Mouse (Mus musculus) heart, embryonic 12.5 days (tissue): ENCODE measurements around the gene Glyr1. TPM values are rescaled to one million over a fixed set of nuclear protein-coding genes. Genes with fewer than 3 reads are reported as not detected.
A peak's percentile ranks its signal among the peaks of the same experiment; 100 is the strongest.

Experiments used
- ATAC-seq: fragments of 200-750 bp; cut with Nextera tagmentation; 2 replicates; pipeline ENCODE4 v1.8.0; 2017; ENCODE audit warnings: moderate TSS enrichment, moderate library complexity; ENCODE audit not compliant: insufficient number of reproducible peaks, low FRiP score
- H3K27ac ChIP-seq: fragments of 300-500 bp; sonication (generic); 2 replicates; pipeline ENCODE4 v1.5.1; 2016; ENCODE audit warnings: mild to moderate bottlenecking, moderate library complexity; ENCODE audit not compliant: poor library complexity, severe bottlenecking
- H3K27me3 ChIP-seq: fragments of 300-500 bp; sonication (generic); replicated peaks from 2 replicates; pipeline ENCODE4 v1.6.1; 2016; ENCODE audit warnings: mild to moderate bottlenecking, moderate library complexity
- H3K36me3 ChIP-seq: fragments of 300-500 bp; sonication (generic); 2 replicates; pipeline ENCODE4 v1.6.1; 2016; ENCODE audit warnings: mild to moderate bottlenecking, moderate library complexity
- H3K4me1 ChIP-seq: fragments of 300-500 bp; sonication (generic); replicated peaks from 2 replicates; pipeline ENCODE4 v1.6.1; 2016; ENCODE audit warnings: mild to moderate bottlenecking
- H3K4me2 ChIP-seq: fragments of 300-500 bp; sonication (generic); 2 replicates; pipeline ENCODE4 v1.6.1; 2016; ENCODE audit warnings: mild to moderate bottlenecking, moderate library complexity
- H3K4me3 ChIP-seq: fragments of 300-500 bp; sonication (generic); 2 replicates; pipeline ENCODE4 v1.5.1; 2016; ENCODE audit warnings: mild to moderate bottlenecking
- H3K9ac ChIP-seq: fragments of 300-500 bp; sonication (generic); 2 replicates; pipeline ENCODE4 v1.6.1; 2016; ENCODE audit warnings: mild to moderate bottlenecking, moderate library complexity
- H3K9me3 ChIP-seq: fragments of 300-500 bp; sonication (generic); replicated peaks from 2 replicates; pipeline ENCODE4 v1.6.1; 2016; ENCODE audit warnings: mild to moderate bottlenecking, moderate library complexity
- WGBS: fragments of 180-500 bp; shearing (Covaris S2); methylation state at CpG from one replicate; pipeline ENCODE4 v1.1.7; 2016; 5-methylcytosine and 5-hydroxymethylcytosine counted together
- polyA plus RNA-seq: library from polyadenylated mRNA; unstranded; fragments of >200 nt; fragmentation: Nextera tagmentation; extraction: Ambion mirVana; gene quantifications from 2 replicates; pipeline ENCODE4 v1.2.1, GENCODE M21; 2016

The Glyr1 gene
- polyA plus RNA-seq, 1 experiment from 2014 or later = 111 TPM

GRCm38 (mm10) chr16:4978275-4979051 is 71.2 kb downstream of the Glyr1 start:
- peaks cover 18% of the 10 kb centered on the region for H3K4me1 ChIP-seq
- H3K4me3 ChIP-seq = no peak overlapping the region
- H3K27ac ChIP-seq = peak overlapping the region; percentile 75
- no peaks in the 10 kb centered on the region for H3K9me3 ChIP-seq
- H3K4me2 ChIP-seq = no peak overlapping the region; the same call in 1 of the 2 replicates
- no peaks in the 10 kb centered on the region for H3K36me3 ChIP-seq
- no peaks in the 10 kb centered on the region for H3K27me3 ChIP-seq
- WGBS = 31% methylated on average over 5 of the region's 5 CpGs
- H3K9ac ChIP-seq = no peak overlapping the region
- ATAC-seq = peak; percentile 70; the same call in 1 of the 2 replicates

DNA sequence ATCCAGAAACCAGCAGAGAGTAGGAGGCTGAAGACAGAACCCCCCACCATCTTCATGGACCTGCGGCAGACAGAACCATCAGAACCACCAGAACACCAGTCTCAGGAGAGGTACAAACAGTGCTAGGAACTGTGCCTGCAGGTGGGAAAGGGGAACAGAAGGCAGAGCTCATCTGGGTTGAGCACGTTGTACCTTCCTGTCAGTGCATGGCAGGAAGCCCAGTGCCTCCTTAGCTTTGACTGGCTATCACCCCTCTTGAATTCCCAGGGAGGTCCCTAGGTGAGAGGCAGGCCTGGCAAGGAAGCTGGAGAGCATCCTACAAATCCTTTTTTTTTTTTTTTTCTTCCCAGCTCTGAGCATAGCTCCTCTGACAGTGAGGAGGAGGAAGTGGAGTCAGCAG is 73.5 kb downstream of the Glyr1 start:
- no peak for ATAC-seq
- Histone ChIP-seq H3K4me2 (no peak overlapping the region), H3K4me1 (peaks cover 26% of the 10 kb centered on the region), H3K4me3 (no peak overlapping the region), H3K27me3 (no peaks in the 10 kb centered on the region), H3K36me3 (no peaks in the 10 kb centered on the region), H3K9ac (no peak overlapping the region), H3K27ac (no peak overlapping the region), H3K9me3 (no peaks in the 10 kb centered on the region)
- 57% methylated on average over 2 of the region's 2 CpGs for WGBS

GRCm38 (mm10) chr16:4974521-4974920 is 75.1 kb downstream of the Glyr1 start:
- no peak overlapping the region for H3K9ac ChIP-seq
- no peaks in the 10 kb centered on the region for H3K9me3 ChIP-seq
- no peak overlapping the region for H3K4me2 ChIP-seq
- peaks cover 23% of the 10 kb centered on the region for H3K4me1 ChIP-seq
- ATAC-seq = no peak
- no peaks in the 10 kb centered on the region for H3K36me3 ChIP-seq
- no peak overlapping the region for H3K4me3 ChIP-seq
- no peak overlapping the region for H3K27ac ChIP-seq
- no peaks in the 10 kb centered on the region for H3K27me3 ChIP-seq
- WGBS = 80% methylated on average over 5 of the region's 5 CpGs

DNA sequence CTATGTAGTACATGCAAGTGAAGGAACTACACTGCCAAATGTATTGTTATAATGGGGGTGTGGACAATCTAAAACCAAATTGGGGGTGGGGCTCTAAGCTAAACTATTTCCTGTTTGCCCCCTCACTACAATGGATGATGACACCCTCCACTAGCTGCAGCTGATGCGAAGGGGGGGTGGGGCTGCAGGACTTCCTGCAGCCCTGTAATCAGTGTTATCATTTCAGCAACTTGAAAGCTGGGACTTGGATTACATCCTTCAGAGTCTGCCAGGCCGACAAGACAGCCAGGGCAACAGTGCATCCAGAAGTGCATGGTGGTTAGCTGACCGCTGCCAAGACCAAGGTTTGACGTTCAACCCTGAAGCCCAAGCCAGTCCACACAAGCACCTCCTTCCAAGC is 78.0 kb downstream of the Glyr1 start:
- H3K4me1 ChIP-seq = peaks cover 7% of the 10 kb centered on the region; the same call in 1 of the 2 replicates
- no peak overlapping the region for H3K9ac ChIP-seq
- no peaks in the 10 kb centered on the region for H3K36me3 ChIP-seq
- H3K27ac ChIP-seq = no peak overlapping the region
- no peaks in the 10 kb centered on the region for H3K27me3 ChIP-seq
- H3K9me3 ChIP-seq = no peaks in the 10 kb centered on the region
- ATAC-seq = no peak
- 44% methylated on average over 4 of the region's 4 CpGs for WGBS
- no peak overlapping the region for H3K4me2 ChIP-seq
- H3K4me3 ChIP-seq = no peak overlapping the region

DNA sequence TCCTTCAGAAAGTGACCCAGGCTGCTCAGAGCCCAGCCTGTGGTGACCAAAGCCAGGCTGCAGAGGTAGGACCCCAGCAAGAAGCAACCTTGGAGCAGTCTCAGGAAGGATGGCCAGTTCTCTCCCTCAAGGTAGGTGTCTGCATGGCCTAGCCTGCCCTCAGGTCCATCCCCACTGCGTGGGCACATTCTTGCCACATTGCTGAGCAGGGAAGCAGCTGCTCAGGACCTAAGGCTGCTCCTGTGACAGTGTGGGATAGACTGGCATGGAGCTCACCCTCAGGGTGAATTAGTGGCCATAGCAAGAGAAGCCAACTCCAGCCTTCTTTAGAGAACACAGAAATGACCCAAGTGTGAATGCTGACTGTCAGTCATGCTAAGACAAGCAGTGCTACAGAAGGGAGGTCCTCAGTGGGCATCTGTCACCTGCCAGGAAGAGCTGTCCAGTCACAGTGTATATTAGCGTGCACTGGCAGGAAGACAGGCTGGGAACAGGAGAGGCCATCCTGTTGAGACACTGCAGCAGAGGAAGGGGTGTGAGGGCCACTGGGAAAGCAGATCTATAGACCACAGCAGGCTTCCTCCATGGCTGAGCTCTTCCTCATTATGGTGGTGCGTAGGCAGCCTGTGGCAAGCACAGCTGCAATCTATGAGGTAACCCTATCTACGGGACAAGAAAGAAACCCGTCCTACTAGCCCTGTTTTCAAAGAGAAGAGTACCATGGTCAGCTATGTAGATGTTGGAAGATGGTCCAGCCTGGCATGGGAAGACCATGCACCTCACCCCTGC is 80.4 kb downstream of the Glyr1 start:
- Histone ChIP-seq H3K4me1 (peaks cover 11% of the 10 kb centered on the region), H3K36me3 (no peaks in the 10 kb centered on the region), H3K27ac (no peak overlapping the region), H3K4me3 (no peak overlapping the region), H3K27me3 (no peaks in the 10 kb centered on the region), H3K4me2 (no peak overlapping the region), H3K9me3 (no peaks in the 10 kb centered on the region), H3K9ac (no peak overlapping the region)
- WGBS = 76% methylated on average over 5 of the region's 5 CpGs
- no peak for ATAC-seq

DNA sequence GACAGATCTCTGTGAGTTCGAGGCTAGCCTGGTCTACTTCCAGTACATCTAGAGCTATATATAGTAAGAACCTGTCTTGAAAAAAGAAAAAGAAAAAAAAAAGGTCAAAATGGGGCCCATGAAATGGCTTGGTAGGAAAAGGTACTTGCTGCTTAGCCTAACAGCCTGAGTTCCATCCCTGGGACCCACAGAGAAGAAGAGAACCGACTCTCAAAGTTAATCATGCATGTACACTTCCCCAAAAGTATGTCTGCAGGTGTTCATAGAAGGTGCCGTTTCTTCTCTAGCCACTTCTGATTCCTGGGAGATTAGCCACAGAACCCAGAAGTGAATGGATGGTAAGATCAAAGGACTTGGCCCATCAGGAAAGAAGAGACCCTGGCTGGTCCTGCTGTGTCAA is 81.2 kb downstream of the Glyr1 start:
- H3K27ac ChIP-seq = no peak overlapping the region
- H3K36me3 ChIP-seq = no peaks in the 10 kb centered on the region
- ATAC-seq = no peak
- H3K27me3 ChIP-seq = no peaks in the 10 kb centered on the region
- H3K4me1 ChIP-seq = peaks cover 12% of the 10 kb centered on the region
- no peak overlapping the region for H3K4me2 ChIP-seq
- H3K9me3 ChIP-seq = no peaks in the 10 kb centered on the region
- H3K4me3 ChIP-seq = no peak overlapping the region
- H3K9ac ChIP-seq = no peak overlapping the region
- WGBS = 75% methylated on average over 3 of the region's 3 CpGs

DNA sequence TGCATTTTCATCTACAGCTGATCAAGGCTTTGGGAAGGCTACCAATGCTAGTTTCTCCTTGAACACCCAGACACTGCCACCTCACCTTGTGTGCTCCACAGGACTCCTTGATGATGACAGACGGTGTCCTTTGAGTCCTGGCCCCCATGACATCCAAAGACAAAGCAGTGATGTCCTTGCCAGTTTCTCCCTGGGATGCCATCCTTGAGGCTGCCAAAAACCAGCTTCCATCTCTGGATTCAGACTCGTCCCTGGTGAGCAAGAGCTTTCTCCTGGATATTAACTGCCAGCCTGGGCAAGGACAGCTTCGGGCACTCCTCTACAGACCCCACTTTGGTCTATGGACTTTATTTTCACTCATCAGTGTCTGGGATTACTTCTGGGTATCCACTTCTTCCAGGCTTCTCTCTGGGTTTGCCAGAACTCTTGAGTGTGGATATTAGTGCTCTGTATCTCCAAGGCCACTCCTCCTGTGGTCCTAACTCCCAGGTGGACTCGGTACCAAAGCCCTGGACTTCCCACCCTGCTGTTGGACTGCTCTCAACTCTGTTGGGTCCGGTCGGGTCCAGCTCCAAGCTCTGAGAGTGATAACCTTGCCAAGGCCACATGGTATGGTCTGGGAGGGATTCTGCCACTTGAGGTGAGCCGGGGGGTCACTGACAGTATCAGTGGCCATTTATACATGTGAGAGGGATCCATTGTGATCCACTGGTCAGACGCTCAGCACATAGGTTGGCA is 84.1 kb downstream of the Glyr1 start:
- ATAC-seq = no peak
- 83% methylated on average over 8 of the region's 8 CpGs for WGBS
- peak overlapping the region; percentile 69; the same call in 1 of the 2 replicates for H3K4me3 ChIP-seq
- no peak overlapping the region for H3K9ac ChIP-seq
- H3K36me3 ChIP-seq = no peaks in the 10 kb centered on the region
- no peak overlapping the region for H3K27ac ChIP-seq
- peaks cover 17% of the 10 kb centered on the region for H3K4me1 ChIP-seq
- H3K27me3 ChIP-seq = no peaks in the 10 kb centered on the region
- no peaks in the 10 kb centered on the region for H3K9me3 ChIP-seq
- peak overlapping the region; percentile 88 for H3K4me2 ChIP-seq

- no peaks in the 10 kb centered on the region for H3K9me3 ChIP-seq
- H3K27me3 ChIP-seq = no peaks in the 10 kb centered on the region
- peak overlapping the region; percentile 6; the same call in 1 of the 2 replicates for H3K27ac ChIP-seq
- peak overlapping the region; percentile 77 for H3K9ac ChIP-seq
- peaks cover 5% of the 10 kb centered on the region; the same call in 1 of the 2 replicates for H3K36me3 ChIP-seq
- H3K4me3 ChIP-seq = peak overlapping the region; percentile 69
- peaks cover 17% of the 10 kb centered on the region for H3K4me1 ChIP-seq
- ATAC-seq = peak; percentile 3
- WGBS = 25% methylated on average over 13 of the region's 13 CpGs
- peak overlapping the region; percentile 88 for H3K4me2 ChIP-seq
Measured at GRCm38 (mm10) chr16:4964731-4965391, 84.8 kb downstream of the Glyr1 start.
